Mouse (Mus musculus) lung, embryonic 15.5 days (tissue): Measurements from ENCODE around the gene Klhl11. TPM values are rescaled to one million over a fixed set of nuclear protein-coding genes. Genes with fewer than 3 reads are reported as not detected.

ENCODE experiments used
- ATAC-seq: fragments of 200-750 bp; cut with Nextera tagmentation; 2 replicates; pipeline ENCODE4 v1.8.0; 2017; ENCODE audit warnings: moderate number of reproducible peaks, borderline replicate concordance; ENCODE audit not compliant: low FRiP score, low TSS enrichment; ENCODE audit errors: extremely low read depth
- H3K27ac ChIP-seq: fragments of 300-500 bp; sonication (generic); 2 replicates; pipeline ENCODE4 v1.5.1; 2015; ENCODE audit warnings: moderate library complexity, mild to moderate bottlenecking, inconsistent platforms
- H3K27me3 ChIP-seq: fragments of 300-500 bp; sonication (generic); 2 replicates; pipeline ENCODE4 v1.6.1; 2015; ENCODE audit warnings: inconsistent platforms
- H3K36me3 ChIP-seq: fragments of 300-500 bp; sonication (generic); 2 replicates; pipeline ENCODE4 v1.6.1; 2015; ENCODE audit warnings: inconsistent platforms
- H3K4me1 ChIP-seq: fragments of 300-500 bp; sonication (generic); 2 replicates; pipeline ENCODE4 v1.6.1; 2015; ENCODE audit warnings: inconsistent platforms
- H3K4me2 ChIP-seq: fragments of 300-500 bp; sonication (generic); 2 replicates; pipeline ENCODE4 v1.6.1; 2015; ENCODE audit warnings: inconsistent platforms, mild to moderate bottlenecking, moderate library complexity
- H3K4me3 ChIP-seq: fragments of 300-500 bp; sonication (generic); 2 replicates; pipeline ENCODE4 v1.5.1; 2015; ENCODE audit warnings: mild to moderate bottlenecking, inconsistent platforms
- H3K9ac ChIP-seq: fragments of 300-500 bp; sonication (generic); 2 replicates; pipeline ENCODE4 v1.6.1; 2015; ENCODE audit warnings: inconsistent platforms
- H3K9me3 ChIP-seq: fragments of 300-500 bp; sonication (generic); 2 replicates; pipeline ENCODE4 v1.6.1; 2016; ENCODE audit warnings: inconsistent platforms
- WGBS: fragments of 180-500 bp; shearing (Covaris S2); methylation state at CpG from one replicate; pipeline ENCODE4 v1.1.7; 2015; 5-methylcytosine and 5-hydroxymethylcytosine counted together
- polyA plus RNA-seq: library from polyadenylated mRNA; unstranded; fragments of >200 nt; fragmentation: Nextera tagmentation; extraction: Ambion mirVana; gene quantifications from 2 replicates; pipeline ENCODE4 v1.2.1, GENCODE M21; 2015

Gene Klhl11
- 8.6 and 9.3 TPM in 2 replicates for polyA plus RNA-seq

DNA sequence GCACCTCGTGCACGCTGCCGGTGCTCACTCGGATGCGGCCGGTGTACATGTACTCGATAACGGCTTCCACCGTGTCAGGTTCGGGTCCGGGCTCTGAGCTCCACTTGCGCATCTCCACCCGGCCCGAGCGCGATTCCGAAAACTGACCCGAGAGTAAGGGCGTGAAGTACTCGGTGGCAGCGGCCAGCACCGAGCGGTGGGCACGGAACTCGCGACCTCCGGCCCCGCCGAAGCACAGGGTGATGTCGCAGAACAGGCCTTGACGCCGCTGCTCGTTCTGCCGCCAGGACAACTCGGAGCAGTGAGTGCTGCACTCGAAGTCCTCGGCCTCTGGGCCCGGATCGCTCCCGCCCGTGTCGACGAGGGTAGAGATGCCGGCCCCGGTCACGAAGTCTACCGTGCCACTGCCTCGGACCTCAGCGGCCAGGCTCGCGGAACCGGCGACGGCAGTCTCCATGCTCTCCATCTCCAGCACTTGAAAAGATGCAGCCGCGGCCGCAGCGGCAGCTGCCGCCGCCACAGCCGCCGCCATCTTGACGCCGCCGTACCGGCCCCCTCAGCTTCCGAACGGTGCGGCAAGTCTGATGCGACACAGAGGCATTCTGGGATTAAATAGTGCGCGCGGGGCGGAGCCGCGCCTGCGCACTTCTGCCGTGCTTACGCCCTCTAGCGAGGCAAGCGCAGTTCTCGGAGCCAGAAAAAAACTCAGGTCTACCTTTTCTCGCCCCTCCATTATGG, at the start of gene Klhl11:
Klhl11 (minus strand) TSS at position 545 of the 738 bp plus-strand sequence.
- ATAC-seq = peak; percentile 92
- H3K4me1 ChIP-seq = peaks cover 22% of the 10 kb centered on the region
- WGBS = under 1% methylated on average over 83 of the region's 83 CpGs
- peak within 1 kb of the TSS; percentile 93 for H3K4me2 ChIP-seq
- H3K9me3 ChIP-seq = no peaks in the 10 kb centered on the region
- H3K9ac ChIP-seq = peak within 1 kb of the TSS; percentile 90
- H3K4me3 ChIP-seq = peak within 1 kb of the TSS; percentile 95
- H3K36me3 ChIP-seq = peaks cover 16% of the 10 kb centered on the region
- H3K27me3 ChIP-seq = no peaks in the 10 kb centered on the region
- peak within 1 kb of the TSS; percentile 77 for H3K27ac ChIP-seq

DNA sequence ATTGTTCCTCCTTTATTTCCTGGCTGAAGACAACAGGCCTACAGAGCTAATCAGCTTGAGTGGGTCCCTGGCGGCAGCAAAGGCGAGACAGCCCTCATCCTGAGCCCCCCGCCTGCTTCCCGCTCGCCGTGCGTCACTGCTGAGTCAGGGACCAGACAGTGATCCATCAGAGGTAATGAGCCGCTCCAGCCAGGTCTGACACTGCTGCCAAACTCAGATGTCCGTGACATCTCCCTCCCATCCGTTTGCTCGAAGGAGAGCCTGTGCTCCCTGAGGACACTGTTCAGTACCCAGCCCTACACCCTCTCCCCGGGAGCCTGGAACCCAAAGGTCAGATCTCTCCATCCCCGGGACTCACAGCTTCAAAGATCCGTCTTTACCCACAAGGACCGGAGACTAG, 48.3 kb upstream of the Klhl11 start:
- Histone ChIP-seq H3K9me3 (no peaks in the 10 kb centered on the region), H3K27me3 (no peaks in the 10 kb centered on the region), H3K36me3 (peaks cover 66% of the 10 kb centered on the region), H3K9ac (no peak overlapping the region), H3K4me2 (no peak overlapping the region), H3K4me3 (no peak overlapping the region), H3K4me1 (peaks cover 18% of the 10 kb centered on the region), H3K27ac (no peak overlapping the region)
- 67% methylated on average over 15 of the region's 15 CpGs for WGBS
- ATAC-seq = no peak

DNA sequence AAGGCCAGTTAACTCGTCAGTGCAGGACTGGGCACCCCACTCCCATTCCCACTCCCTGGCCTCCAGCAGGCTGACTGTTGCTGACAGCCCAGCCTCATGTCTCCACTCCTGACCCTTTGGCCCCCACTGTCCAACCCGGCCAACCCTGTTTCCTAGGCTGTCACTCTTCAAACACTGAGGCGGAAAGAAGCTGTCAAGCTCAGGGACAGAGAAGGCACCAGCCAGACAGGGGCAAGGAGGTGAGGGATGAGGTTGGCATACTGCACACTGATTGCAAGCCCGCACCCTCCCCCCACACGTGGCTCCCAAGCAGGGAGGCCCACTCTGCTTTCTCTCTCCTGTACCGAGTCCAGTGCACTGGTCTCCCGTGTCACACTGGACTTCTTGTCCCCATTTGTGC, 46.6 kb upstream of the Klhl11 start:
- H3K36me3 ChIP-seq = peaks cover 83% of the 10 kb centered on the region
- 61% methylated on average over 7 of the region's 7 CpGs for WGBS
- no peaks in the 10 kb centered on the region for H3K27me3 ChIP-seq
- H3K9ac ChIP-seq = no peak overlapping the region
- H3K4me3 ChIP-seq = no peak overlapping the region
- no peak overlapping the region for H3K4me2 ChIP-seq
- H3K9me3 ChIP-seq = no peaks in the 10 kb centered on the region
- ATAC-seq = no peak
- no peak overlapping the region for H3K27ac ChIP-seq
- peaks cover 2% of the 10 kb centered on the region for H3K4me1 ChIP-seq

DNA sequence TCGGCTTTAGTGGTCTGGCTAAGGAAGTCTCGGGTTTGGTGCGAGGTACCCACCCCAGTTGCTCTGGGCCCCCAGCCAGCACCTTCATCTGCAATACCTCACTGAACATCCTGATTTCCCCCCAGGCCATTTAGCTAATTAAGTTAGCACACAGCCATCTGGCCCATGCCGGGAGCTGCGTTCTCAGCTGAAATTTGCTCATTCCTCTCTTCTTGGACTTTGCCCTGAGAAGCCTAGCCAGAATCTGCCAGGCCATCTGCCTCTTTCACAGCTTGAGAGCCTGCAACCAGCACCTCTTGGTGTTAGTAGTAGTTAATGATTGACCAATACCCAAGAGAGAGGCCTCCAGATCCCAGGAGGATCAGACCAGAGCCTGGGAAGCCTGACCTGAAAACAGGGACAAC, 45.6 kb upstream of the Klhl11 start:
- Histone ChIP-seq H3K4me2 (no peak overlapping the region), H3K36me3 (peaks cover 91% of the 10 kb centered on the region), H3K9ac (no peak overlapping the region), H3K4me1 (no peaks in the 10 kb centered on the region), H3K27ac (no peak overlapping the region), H3K27me3 (no peaks in the 10 kb centered on the region), H3K9me3 (no peaks in the 10 kb centered on the region), H3K4me3 (no peak overlapping the region)
- 70% methylated on average over 5 of the region's 5 CpGs for WGBS
- no peak for ATAC-seq

DNA sequence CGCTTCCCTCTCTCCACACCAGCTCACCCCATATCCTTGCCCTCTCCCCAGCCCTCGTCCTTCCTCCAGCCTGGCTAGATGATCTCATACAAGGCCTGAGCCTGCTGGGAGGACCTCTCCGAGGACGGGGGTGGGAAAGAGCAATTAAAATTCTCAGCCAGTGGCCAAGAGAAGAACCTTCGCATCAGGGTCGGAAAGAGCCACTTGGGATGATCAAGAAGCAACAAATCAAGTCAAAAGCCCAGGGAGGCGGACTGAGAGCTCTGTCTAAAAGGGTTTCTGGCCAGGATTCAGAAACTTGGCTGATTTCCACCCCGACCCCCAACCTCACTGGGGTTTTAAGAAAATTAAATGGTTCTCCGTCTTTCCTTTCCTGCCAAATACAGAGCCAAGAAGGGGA, 43.8 kb upstream of the Klhl11 start:
- no peak overlapping the region for H3K4me2 ChIP-seq
- H3K27me3 ChIP-seq = no peaks in the 10 kb centered on the region
- H3K36me3 ChIP-seq = peaks cover 89% of the 10 kb centered on the region
- no peaks in the 10 kb centered on the region for H3K4me1 ChIP-seq
- H3K9ac ChIP-seq = no peak overlapping the region
- WGBS = 60% methylated on average over 9 of the region's 9 CpGs
- H3K27ac ChIP-seq = no peak overlapping the region
- H3K9me3 ChIP-seq = no peaks in the 10 kb centered on the region
- ATAC-seq = no peak
- H3K4me3 ChIP-seq = no peak overlapping the region

DNA sequence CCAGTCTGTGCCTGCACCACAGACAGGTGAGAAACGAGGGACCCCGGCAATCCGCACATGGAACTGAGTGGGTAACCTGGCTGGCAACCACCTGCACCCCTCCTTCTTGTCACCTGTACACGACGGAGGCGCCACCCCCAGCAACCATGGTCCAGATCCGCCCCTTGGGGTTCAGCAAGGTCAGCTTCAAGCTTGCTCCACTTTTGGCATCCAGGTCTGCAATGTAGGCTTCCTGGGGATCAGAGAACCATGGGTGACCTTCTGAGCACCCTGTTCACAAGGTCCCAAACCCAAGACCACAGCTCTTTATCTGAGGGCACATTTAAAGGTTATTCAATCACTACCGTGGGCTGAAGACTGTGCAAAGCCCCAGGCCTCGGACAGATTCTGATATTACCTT, 43.2 kb upstream of the Klhl11 start:
- 89% methylated on average over 9 of the region's 9 CpGs for WGBS
- Histone ChIP-seq H3K27me3 (no peaks in the 10 kb centered on the region), H3K27ac (no peak overlapping the region), H3K4me3 (no peak overlapping the region), H3K9me3 (no peaks in the 10 kb centered on the region), H3K36me3 (peaks cover 89% of the 10 kb centered on the region), H3K9ac (no peak overlapping the region), H3K4me2 (no peak overlapping the region), H3K4me1 (no peaks in the 10 kb centered on the region)
- ATAC-seq = no peak

DNA sequence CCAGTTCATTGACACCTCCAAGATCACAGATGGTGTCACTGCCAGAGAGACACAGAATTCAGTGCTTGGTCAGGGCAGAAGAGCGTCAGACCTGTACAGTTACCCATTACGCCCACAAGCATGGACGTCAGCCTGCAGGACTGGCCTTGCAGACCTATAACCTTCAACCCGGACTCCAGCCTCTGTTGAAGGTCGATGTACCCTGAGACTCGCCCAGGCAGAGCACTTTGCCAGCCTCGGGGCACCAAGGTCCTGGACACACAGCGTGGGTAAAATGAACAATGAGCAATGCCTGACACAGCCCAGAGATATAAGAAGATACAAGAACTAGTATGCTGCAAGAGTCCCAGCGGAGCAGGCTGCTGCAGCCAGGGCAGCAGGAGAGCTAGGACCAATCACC, 42.5 kb upstream of the Klhl11 start:
- Histone ChIP-seq H3K9ac (no peak overlapping the region), H3K4me2 (no peak overlapping the region), H3K4me3 (no peak overlapping the region), H3K27ac (no peak overlapping the region), H3K36me3 (peaks cover 84% of the 10 kb centered on the region), H3K9me3 (no peaks in the 10 kb centered on the region), H3K4me1 (no peaks in the 10 kb centered on the region), H3K27me3 (no peaks in the 10 kb centered on the region)
- 94% methylated on average over 9 of the region's 9 CpGs for WGBS
- no peak for ATAC-seq

DNA sequence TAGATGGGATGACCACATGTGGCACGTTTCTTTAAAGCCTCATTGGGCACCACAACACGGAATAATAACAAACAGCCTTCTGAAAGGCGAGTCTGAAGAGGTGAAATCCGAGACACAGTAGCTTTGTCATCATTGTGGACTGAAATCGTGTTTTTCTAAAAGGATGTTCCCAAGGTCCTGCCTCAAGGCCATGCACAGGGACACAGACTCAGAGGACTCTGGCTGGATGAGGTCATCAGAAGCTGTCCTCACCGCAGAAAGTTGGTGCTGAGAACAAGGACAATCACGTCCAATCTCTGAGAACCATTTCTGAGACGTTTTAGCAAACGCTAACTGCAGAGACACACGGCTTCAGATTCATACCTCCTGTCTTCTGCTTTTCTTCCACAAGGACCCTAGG, 41.2 kb upstream of the Klhl11 start:
- H3K4me2 ChIP-seq = no peak overlapping the region
- H3K4me3 ChIP-seq = no peak overlapping the region
- H3K4me1 ChIP-seq = no peaks in the 10 kb centered on the region
- no peak overlapping the region for H3K9ac ChIP-seq
- 81% methylated on average over 10 of the region's 10 CpGs for WGBS
- no peaks in the 10 kb centered on the region for H3K9me3 ChIP-seq
- H3K27me3 ChIP-seq = no peaks in the 10 kb centered on the region
- peaks cover 84% of the 10 kb centered on the region for H3K36me3 ChIP-seq
- ATAC-seq = no peak
- H3K27ac ChIP-seq = no peak overlapping the region

DNA sequence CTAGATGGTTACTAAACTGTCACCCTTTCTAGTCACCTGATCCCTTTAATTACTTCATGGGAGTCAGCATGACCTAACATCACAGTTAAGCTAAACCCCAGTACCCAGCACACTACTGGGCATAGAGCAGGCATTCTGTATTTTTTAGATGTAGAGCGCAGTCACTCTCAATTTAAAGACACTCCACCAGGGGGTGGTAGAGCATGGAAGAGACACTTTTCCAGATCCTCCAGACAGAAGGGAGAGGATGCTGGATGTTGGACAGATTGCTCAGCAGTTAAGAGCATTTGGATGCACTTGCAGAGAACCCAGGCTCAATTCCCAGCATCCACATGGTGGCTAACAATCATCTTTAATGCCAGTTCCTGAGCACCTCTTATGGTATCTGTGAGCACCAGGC, 39.8 kb upstream of the Klhl11 start:
- no peak overlapping the region for H3K27ac ChIP-seq
- no peaks in the 10 kb centered on the region for H3K4me1 ChIP-seq
- H3K4me2 ChIP-seq = no peak overlapping the region
- 85% methylated on average over 1 of the region's 1 CpGs for WGBS
- peaks cover 87% of the 10 kb centered on the region for H3K36me3 ChIP-seq
- no peak overlapping the region for H3K9ac ChIP-seq
- H3K4me3 ChIP-seq = no peak overlapping the region
- no peaks in the 10 kb centered on the region for H3K27me3 ChIP-seq
- ATAC-seq = no peak
- no peaks in the 10 kb centered on the region for H3K9me3 ChIP-seq

DNA sequence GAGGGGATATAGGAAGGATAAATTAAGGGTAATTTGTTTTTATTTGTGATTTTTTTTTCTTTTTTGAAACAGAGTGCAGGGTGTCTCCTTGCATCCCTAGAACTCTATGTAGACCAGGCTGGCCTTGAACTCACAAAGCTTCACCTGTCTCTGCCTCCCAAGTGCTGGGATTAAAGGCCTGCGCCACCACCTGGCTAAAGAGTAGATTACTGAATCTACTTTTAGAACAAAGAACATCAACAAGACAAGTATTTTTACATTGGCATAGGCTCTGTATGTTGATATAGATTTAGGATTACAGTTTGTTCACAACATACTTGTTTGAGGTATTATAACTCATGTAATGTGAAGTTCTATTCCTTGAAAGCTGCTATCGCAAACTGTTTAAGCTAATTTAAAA, 38.0 kb upstream of the Klhl11 start:
- no peak for ATAC-seq
- no peaks in the 10 kb centered on the region for H3K9me3 ChIP-seq
- H3K27me3 ChIP-seq = no peaks in the 10 kb centered on the region
- no peak overlapping the region for H3K4me3 ChIP-seq
- H3K36me3 ChIP-seq = peaks cover 87% of the 10 kb centered on the region
- no peaks in the 10 kb centered on the region for H3K4me1 ChIP-seq
- whole genome bisulfite sequencing = 93% methylated on average over 2 of the region's 2 CpGs
- H3K4me2 ChIP-seq = no peak overlapping the region
- no peak overlapping the region for H3K9ac ChIP-seq
- H3K27ac ChIP-seq = no peak overlapping the region

DNA sequence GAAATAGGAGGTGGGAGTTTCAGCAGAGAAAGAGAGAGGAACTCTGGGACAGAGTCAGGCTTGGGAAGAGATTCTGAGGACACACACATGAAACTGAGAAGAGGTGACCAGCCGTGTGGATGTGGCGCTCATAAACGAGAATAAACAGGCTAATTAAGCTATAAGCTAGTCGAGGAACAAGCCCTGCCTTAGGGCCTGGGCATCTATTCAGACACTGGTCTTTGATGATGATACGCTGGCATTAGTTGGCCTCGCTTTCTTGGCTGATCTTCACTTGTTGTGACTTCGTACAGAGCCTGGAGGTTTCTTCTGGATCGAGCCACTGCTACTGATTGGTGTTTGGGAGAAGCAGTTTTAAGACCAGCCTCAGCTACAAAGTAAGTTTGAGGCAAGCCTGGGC, 33.5 kb upstream of the Klhl11 start:
- no peak for ATAC-seq
- no peak overlapping the region for H3K27ac ChIP-seq
- H3K9ac ChIP-seq = no peak overlapping the region
- no peak overlapping the region for H3K4me3 ChIP-seq
- H3K4me2 ChIP-seq = no peak overlapping the region
- WGBS = 89% methylated on average over 8 of the region's 8 CpGs
- H3K36me3 ChIP-seq = peaks cover 85% of the 10 kb centered on the region
- no peaks in the 10 kb centered on the region for H3K4me1 ChIP-seq
- no peaks in the 10 kb centered on the region for H3K27me3 ChIP-seq
- no peaks in the 10 kb centered on the region for H3K9me3 ChIP-seq

DNA sequence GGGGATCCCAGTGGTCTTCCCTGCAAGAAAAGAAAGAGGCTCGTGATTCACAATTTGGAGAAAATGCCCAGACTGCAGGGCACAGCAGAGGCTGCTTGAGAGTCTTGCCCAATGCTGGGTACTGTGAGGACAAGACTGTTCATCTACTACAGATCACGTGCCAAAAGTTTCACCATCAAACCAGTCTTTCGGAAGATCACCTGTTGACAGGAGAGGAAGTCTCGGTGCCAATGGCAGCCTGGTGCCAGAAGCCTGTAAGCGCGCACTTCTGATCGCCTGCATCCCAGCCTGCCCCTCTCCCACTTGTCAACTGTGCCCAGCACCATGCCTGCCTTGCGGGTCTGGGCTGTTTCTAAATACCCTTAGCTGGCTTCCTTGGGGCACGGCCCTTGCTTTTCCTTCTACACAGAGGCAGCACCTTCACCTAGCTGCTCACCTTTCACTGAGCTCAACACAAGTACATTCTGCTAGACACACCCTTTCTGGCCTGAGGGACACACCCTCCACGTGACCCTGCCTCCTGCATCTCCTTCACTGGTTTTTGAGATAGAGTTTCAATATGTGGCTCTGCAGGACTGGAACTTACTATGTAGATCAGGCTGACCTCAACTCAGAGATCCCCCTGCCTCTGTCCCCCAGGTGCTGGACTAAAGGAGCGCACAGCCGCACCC, 32.6 kb upstream of the Klhl11 start:
- Histone ChIP-seq H3K27ac (no peak overlapping the region), H3K9me3 (no peaks in the 10 kb centered on the region), H3K4me2 (no peak overlapping the region), H3K36me3 (peaks cover 90% of the 10 kb centered on the region), H3K27me3 (no peaks in the 10 kb centered on the region), H3K4me1 (no peaks in the 10 kb centered on the region), H3K4me3 (no peak overlapping the region), H3K9ac (no peak overlapping the region)
- WGBS = 95% methylated on average over 12 of the region's 12 CpGs
- ATAC-seq = no peak
